Mouse (Mus musculus): ENCODE data around the gene Myo16.

DNA sequence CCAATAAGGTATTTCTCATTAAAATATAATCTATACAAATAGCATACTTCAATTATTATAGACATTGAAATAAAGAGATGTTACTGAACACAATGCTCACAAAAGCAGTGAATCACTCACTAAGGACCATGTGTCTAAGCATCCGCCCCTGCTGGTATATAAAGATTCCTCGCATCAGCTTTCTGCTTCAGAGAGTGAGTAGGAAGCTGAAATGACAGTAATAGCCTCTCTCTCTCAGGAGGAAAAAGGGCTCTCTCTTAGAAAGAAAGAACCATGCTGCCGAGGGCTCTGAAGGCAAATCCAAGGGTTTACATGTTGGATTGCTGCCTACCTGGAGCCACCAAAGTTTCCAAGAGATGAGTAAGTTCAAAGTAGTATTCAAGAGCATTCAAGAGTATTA, 392.2 kb downstream of the Myo16 start:
- TF ChIP-seq POLR2A (IDR thresholded peaks at IDR 0.05; ENCODE audit: insufficient read depth, low read depth, low read length), result no peak
- TF ChIP-seq CTCF (IDR thresholded peaks at IDR 0.05; ENCODE audit: insufficient read depth, low read depth, low read length), result no peak
